Mouse (Mus musculus) liver, embryonic 14.5 days (tissue): ENCODE data around the gene Fam243. TPM values are rescaled to one million over a fixed set of nuclear protein-coding genes. Genes with fewer than 3 reads are reported as not detected.

Source experiments
- ATAC-seq: fragments of 200-750 bp; cut with Nextera tagmentation; 2 replicates; pipeline ENCODE4 v1.8.0; 2017; ENCODE audit warnings: moderate number of reproducible peaks, mild to moderate bottlenecking, moderate library complexity; ENCODE audit not compliant: insufficient read depth
- DNase-seq, 3 experiments: peaks; one replicate each; pipeline ENCODE4 v3.0.0-alpha.2; 2012 to 2013; ENCODE audit warnings: low read depth in 3 of 3, low spot score in 3 of 3
- H3K27ac ChIP-seq: fragments of 300-500 bp; sonication (generic); 2 replicates; pipeline ENCODE4 v1.5.1; 2014; ENCODE audit warnings: moderate library complexity, mild to moderate bottlenecking, control low read depth, inconsistent platforms
- H3K27me3 ChIP-seq: fragments of 300-500 bp; sonication (generic); 2 replicates; pipeline ENCODE4 v1.6.1; 2014; ENCODE audit warnings: mild to moderate bottlenecking, low read length, moderate library complexity; ENCODE audit not compliant: control insufficient read depth, insufficient read depth
- H3K36me3 ChIP-seq: fragments of 300-500 bp; sonication (generic); replicated peaks from 2 replicates; pipeline ENCODE4 v1.6.1; 2014; ENCODE audit warnings: low read depth; ENCODE audit not compliant: control insufficient read depth, insufficient read depth
- H3K4me1 ChIP-seq, 2 experiments: fragments of 200-500 bp in 1 of 2; fragments of 300-500 bp in 1 of 2; sonication (generic) in 1 of 2; replicated peaks; 2 replicates each; pipeline ENCODE4 v1.6.1; 2012 to 2014; ENCODE audit warnings: antibody characterized with exemption in 1 of 2, inconsistent platforms in 1 of 2, low read length in 1 of 2; ENCODE audit not compliant: control insufficient read depth in 2 of 2, insufficient read depth in 2 of 2
- H3K4me2 ChIP-seq: fragments of 300-500 bp; sonication (generic); 2 replicates; pipeline ENCODE4 v1.6.1; 2014; ENCODE audit warnings: low read depth, mild to moderate bottlenecking, control low read depth, moderate library complexity
- H3K4me3 ChIP-seq, 2 experiments: fragments of 200-500 bp in 1 of 2; fragments of 300-500 bp in 1 of 2; sonication (generic) in 1 of 2; 2 replicates each; pipeline ENCODE4 v1.5.1; 2012 to 2014; ENCODE audit warnings: low read depth in 2 of 2, low read length in 2 of 2, mild to moderate bottlenecking in 2 of 2, control low read depth in 1 of 2, inconsistent platforms in 1 of 2, moderate library complexity in 1 of 2; ENCODE audit not compliant: insufficient read depth in 1 of 2
- H3K9ac ChIP-seq: fragments of 300-500 bp; sonication (generic); replicated peaks from 2 replicates; pipeline ENCODE4 v1.6.1; 2014; ENCODE audit warnings: mild to moderate bottlenecking, control low read depth, moderate library complexity
- H3K9me3 ChIP-seq: fragments of 300-500 bp; sonication (generic); 2 replicates; pipeline ENCODE4 v1.6.1; 2016; ENCODE audit warnings: low read length, mixed read lengths; ENCODE audit not compliant: control insufficient read depth
- CTCF ChIP-seq: IDR thresholded peaks from 2 replicates; pipeline ENCODE4 v1.5.1; 2016; ENCODE audit warnings: antibody characterized with exemption, low read depth, control low read depth
- EP300 ChIP-seq: IDR thresholded peaks from 2 replicates; pipeline ENCODE4 v1.6.1; 2016; ENCODE audit warnings: antibody characterized with exemption, low read depth
- WGBS: fragments of 180-500 bp; shearing (Covaris S2); extraction: QIAGEN DNeasy Blood & Tissue Kit; methylation state at CpG from one replicate; pipeline ENCODE4 v1.1.7; 2014; ENCODE audit not compliant: insufficient replicate concordance; 5-methylcytosine and 5-hydroxymethylcytosine counted together
- polyA plus RNA-seq, 2 experiments: library from polyadenylated mRNA; depleted of rRNA in 1 of 2; stranded (reverse) in 1 of 2; unstranded in 1 of 2; fragments of >200 nt; fragmentation: Nextera tagmentation in 1 of 2; extraction: Ambion mirVana in 1 of 2; gene quantifications; 2 replicates each; pipeline versions ENCODE4 v1.2.1 to v1.2.3; 2012 to 2014

The Fam243 gene
- polyA plus RNA-seq, 2 experiments = 0.01 TPM; not detected in 1

DNA sequence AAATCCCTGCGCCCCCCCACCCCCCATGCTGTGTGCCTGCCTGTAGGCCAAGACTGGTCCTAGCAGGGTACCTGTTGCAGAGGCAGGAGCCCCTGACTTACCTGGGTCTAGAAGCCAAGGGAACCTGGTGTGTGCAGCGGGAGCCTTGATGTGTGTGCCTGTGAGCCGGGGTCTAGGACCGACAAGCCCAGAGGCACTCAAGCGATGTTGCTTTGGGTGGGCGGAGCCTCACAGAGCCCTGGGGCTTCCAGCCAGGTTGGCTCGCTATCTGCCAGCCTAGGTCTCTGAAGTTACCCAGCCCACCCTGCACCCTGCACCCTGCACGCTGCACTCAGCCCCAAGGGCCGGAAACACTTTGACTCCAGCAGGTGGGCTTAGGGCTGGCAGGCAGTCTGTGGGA lies 37.5 kb upstream of the Fam243 start:
- Histone ChIP-seq H3K4me1 (no peaks in the 10 kb centered on the region), H3K9ac (no peak overlapping the region), H3K9me3 (no peaks in the 10 kb centered on the region), H3K4me3 (no peak overlapping the region), H3K27ac (no peak overlapping the region), H3K36me3 (no peaks in the 10 kb centered on the region), H3K27me3 (no peaks in the 10 kb centered on the region), H3K4me2 (no peak overlapping the region)
- 26% methylated on average over 9 of the region's 9 CpGs for WGBS
- no peak for DNase-seq
- ATAC-seq = no peak
- TF ChIP-seq CTCF (no peak), EP300 (no peak)

DNA sequence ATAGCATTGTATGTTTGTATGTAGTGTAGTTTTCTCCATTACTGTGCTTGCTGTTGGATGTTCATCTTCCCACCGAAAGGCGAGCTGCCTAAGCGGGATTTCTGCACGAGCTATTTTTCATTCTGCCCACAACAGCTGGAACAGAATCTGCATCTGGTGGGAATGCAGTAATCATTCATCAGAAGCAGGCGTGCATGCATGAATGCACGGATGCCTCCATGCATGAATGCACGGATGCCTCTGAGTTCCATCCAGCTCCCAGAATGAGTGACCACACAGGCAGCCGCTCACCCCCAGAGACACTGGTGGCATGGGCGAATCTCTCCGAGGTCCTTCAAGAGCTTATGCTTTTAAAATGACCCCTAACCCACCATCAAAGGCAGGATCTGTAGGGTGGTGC lies 36.3 kb upstream of the Fam243 start:
- H3K36me3 ChIP-seq = no peaks in the 10 kb centered on the region
- no peak overlapping the region for H3K9ac ChIP-seq
- H3K9me3 ChIP-seq = no peaks in the 10 kb centered on the region
- WGBS = 68% methylated on average over 10 of the region's 10 CpGs
- TF ChIP-seq EP300 = no peak
- no peak for TF ChIP-seq CTCF
- no peak overlapping the region for H3K4me2 ChIP-seq
- H3K27me3 ChIP-seq = no peaks in the 10 kb centered on the region
- ATAC-seq = no peak
- H3K4me1 ChIP-seq = no peaks in the 10 kb centered on the region
- H3K4me3 ChIP-seq = no peak overlapping the region
- H3K27ac ChIP-seq = no peak overlapping the region
- DNase-seq = no peak

DNA sequence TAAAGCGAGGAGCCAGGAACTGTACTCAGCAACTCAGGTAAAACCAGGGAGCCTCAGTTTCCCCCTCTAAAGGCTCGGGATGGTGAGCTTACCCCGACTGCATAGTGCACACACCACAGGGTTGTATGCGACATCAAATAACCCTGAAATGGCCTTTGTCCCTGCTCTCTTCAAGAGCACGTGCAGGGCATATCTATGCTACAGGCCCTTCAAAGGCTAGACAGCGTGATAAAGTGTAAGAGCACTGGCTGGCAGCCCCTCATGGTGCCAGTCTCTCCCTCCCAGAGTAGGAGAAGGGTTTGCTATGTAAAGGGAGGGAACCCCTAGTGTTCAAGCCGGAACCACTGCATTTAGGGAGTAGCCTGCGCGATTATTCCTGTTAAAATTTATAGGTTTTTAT lies 35.8 kb upstream of the Fam243 start:
- Histone ChIP-seq H3K9ac (no peak overlapping the region), H3K27me3 (no peaks in the 10 kb centered on the region), H3K4me2 (no peak overlapping the region), H3K27ac (no peak overlapping the region), H3K4me3 (no peak overlapping the region), H3K9me3 (no peaks in the 10 kb centered on the region), H3K36me3 (no peaks in the 10 kb centered on the region), H3K4me1 (no peaks in the 10 kb centered on the region)
- DNase-seq (no peak), ATAC-seq (no peak)
- no peak for TF ChIP-seq EP300
- no peak for TF ChIP-seq CTCF
- WGBS = 61% methylated on average over 9 of the region's 9 CpGs

DNA sequence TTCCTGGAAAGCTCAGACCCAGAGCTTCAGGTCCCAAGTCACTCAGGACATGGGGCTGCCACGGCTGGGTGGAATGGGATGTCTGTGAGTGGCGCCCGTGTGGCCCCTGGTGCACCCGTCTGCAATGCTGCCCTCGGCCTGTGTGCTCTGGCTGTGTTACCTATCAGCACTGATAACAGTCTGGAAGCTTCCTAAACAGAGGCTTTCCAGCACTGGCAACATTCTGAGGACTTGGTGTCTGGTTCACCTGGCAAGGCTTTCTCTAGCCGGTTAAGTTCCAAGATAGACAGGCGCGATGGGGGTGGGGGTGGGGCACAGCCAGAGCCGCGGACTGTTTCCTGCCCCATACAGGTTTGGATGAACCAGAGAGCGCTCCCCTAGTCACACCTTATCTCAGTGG lies 34.7 kb upstream of the Fam243 start:
- H3K36me3 ChIP-seq = no peaks in the 10 kb centered on the region
- H3K4me1 ChIP-seq = no peaks in the 10 kb centered on the region
- no peak for DNase-seq
- no peak for ATAC-seq
- TF ChIP-seq EP300 (no peak), CTCF (no peak)
- WGBS = 43% methylated on average over 11 of the region's 11 CpGs
- H3K9me3 ChIP-seq = no peaks in the 10 kb centered on the region
- no peak overlapping the region for H3K9ac ChIP-seq
- no peak overlapping the region for H3K27ac ChIP-seq
- no peaks in the 10 kb centered on the region for H3K27me3 ChIP-seq
- H3K4me2 ChIP-seq = no peak overlapping the region
- no peak overlapping the region for H3K4me3 ChIP-seq

DNA sequence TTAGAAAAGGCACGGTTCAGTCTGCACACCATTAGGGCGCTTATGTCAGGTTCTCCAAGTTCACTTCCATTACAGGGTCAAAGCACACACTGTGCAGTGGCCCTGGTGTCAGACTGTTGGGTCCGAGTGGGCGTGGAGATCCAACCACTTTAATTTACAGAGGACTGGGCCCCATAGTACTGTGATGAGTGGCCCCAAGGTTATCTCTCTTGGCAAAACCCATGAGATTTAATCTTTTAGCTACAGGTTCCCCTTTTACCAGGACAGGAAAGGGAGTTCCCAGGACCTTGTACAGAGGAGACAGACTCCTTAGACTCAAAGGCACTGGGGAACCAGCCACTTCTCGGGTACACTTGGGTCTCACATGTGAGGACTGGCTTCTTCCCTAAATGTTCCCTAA lies 34.1 kb upstream of the Fam243 start:
- no peak for TF ChIP-seq CTCF
- no peak for TF ChIP-seq EP300
- Histone ChIP-seq H3K4me3 (no peak overlapping the region), H3K4me1 (no peaks in the 10 kb centered on the region), H3K4me2 (no peak overlapping the region), H3K27ac (no peak overlapping the region), H3K27me3 (no peaks in the 10 kb centered on the region), H3K9ac (no peak overlapping the region), H3K9me3 (no peaks in the 10 kb centered on the region), H3K36me3 (no peaks in the 10 kb centered on the region)
- ATAC-seq (no peak), DNase-seq (no peak)
- WGBS = 41% methylated on average over 5 of the region's 5 CpGs
